Mouse (Mus musculus): ENCODE measurements at regions not wholly inside any gene's neighbourhood (a gene's known extent, or its start where the extent isn't known, plus 50 kb on each side); places are given as distances from the start of the nearest gene placed in this dataset.

- DNase-seq (ENCODE audit: low spot score in 2 of 2) = no peak
Measured at GRCm38 (mm10) chr12:27502716-27503486, 160.5 kb upstream of the Sox11 start.

- no peak for DNase-seq (ENCODE audit: low spot score in 2 of 2)
Measured at GRCm38 (mm10) chr12:27500516-27500915, 158.1 kb upstream of the Sox11 start.

GRCm38 (mm10) chr12:27499276-27499675 lies 156.9 kb upstream of the Sox11 start:
- DNase-seq (ENCODE audit: low spot score in 2 of 2) = no peak

GRCm38 (mm10) chr12:27496826-27497557 lies 154.6 kb upstream of the Sox11 start:
- no peak for DNase-seq (ENCODE audit: low spot score in 2 of 2)

- DNase-seq (ENCODE audit: low spot score in 2 of 2) = no peak
Measured at GRCm38 (mm10) chr12:27492270-27492669, 149.9 kb upstream of the Sox11 start.

GRCm38 (mm10) chr12:27481230-27481629 lies 138.9 kb upstream of the Sox11 start:
- DNase-seq (ENCODE audit: low spot score in 2 of 2) = no peak

GRCm38 (mm10) chr12:27479601-27480001 lies 137.2 kb upstream of the Sox11 start:
- no peak for DNase-seq (ENCODE audit: low spot score in 2 of 2)

GRCm38 (mm10) chr12:27474631-27475030 lies 132.3 kb upstream of the Sox11 start:
- no peak for DNase-seq (ENCODE audit: low spot score in 2 of 2)

- DNase-seq (ENCODE audit: low spot score in 2 of 2) = no peak
Measured at GRCm38 (mm10) chr12:27471557-27471956, 129.2 kb upstream of the Sox11 start.

GRCm38 (mm10) chr12:27470346-27470745 lies 128.0 kb upstream of the Sox11 start:
- no peak for DNase-seq (ENCODE audit: low spot score in 2 of 2)

- DNase-seq (ENCODE audit: low spot score in 2 of 2) = no peak
Measured at GRCm38 (mm10) chr12:27468782-27469181, 126.4 kb upstream of the Sox11 start.

GRCm38 (mm10) chr12:27468141-27468540 lies 125.8 kb upstream of the Sox11 start:
- no peak for DNase-seq (ENCODE audit: low spot score in 2 of 2)

GRCm38 (mm10) chr12:27465499-27466150 lies 123.3 kb upstream of the Sox11 start:
- no peak for DNase-seq (ENCODE audit: low spot score in 2 of 2)

GRCm38 (mm10) chr12:27458674-27459073 lies 116.3 kb upstream of the Sox11 start:
- DNase-seq (ENCODE audit: low spot score in 2 of 2) = no peak

GRCm38 (mm10) chr12:27437661-27438345 lies 95.4 kb upstream of the Sox11 start:
- no peak for DNase-seq (ENCODE audit: low spot score in 2 of 2)

GRCm38 (mm10) chr12:27431338-27431737 lies 89.0 kb upstream of the Sox11 start:
- DNase-seq (ENCODE audit: low spot score in 2 of 2) = no peak

- no peak for DNase-seq (ENCODE audit: low spot score in 2 of 2)
Measured at GRCm38 (mm10) chr12:27417387-27418009, 75.1 kb upstream of the Sox11 start.

GRCm38 (mm10) chr12:27410555-27410954 lies 68.2 kb upstream of the Sox11 start:
- no peak for DNase-seq (ENCODE audit: low spot score in 2 of 2)

- no peak for DNase-seq (ENCODE audit: low spot score in 2 of 2)
Measured at GRCm38 (mm10) chr12:27408440-27408839, 66.1 kb upstream of the Sox11 start.

- no peak for DNase-seq (ENCODE audit: low spot score in 2 of 2)
Measured at GRCm38 (mm10) chr12:27399392-27399791, 57.0 kb upstream of the Sox11 start.

Data from adrenal gland, postnatal 4 days (tissue).